Mouse (Mus musculus) T-helper 1 cell (primary cell): ENCODE measurements around the gene Gstp2.

Experiments used
- in situ Hi-C: fragments of 300-600 bp; cut with MboI, MseI; formaldehyde crosslinking; loops from one replicate; pipeline ENCODE4 v1.15.1; 2025; ENCODE audit warnings: high pct_unique_total_duplicates

Gstp2 gene

GRCm38 (mm10) chr19:4045966-4046865 lies at the start of gene Gstp2:
TSS of gene Gstp2 (minus strand) at chr19:4046023.
- in situ Hi-C loops = no loop called here

DNA sequence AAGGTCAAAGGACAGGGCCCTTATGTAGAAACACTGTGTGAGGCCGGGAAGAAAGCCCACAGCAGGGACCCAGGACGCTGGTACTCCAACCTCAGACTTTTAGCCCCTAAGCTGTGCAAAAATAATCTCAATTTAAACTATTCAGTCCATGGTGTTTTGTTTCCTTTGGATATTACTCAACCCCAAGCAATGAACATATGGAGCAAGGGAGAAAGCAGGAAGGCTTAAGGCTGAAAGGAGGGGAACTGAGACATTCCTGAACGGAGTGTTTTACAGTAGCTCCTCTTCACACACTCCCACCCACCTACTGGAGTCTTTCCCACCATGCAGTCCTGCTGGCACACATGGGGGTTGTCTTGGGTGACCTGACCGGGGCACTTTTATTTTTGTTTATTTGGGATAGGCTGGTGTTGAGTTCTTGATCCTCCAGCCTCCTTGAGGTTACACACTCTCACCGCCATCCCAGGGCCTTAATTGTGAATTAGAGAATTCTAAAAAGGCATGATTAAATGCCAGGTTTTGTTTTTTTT lies 49.0 kb upstream of the Gstp2 start:
- in situ Hi-C loops = no loop called here

DNA sequence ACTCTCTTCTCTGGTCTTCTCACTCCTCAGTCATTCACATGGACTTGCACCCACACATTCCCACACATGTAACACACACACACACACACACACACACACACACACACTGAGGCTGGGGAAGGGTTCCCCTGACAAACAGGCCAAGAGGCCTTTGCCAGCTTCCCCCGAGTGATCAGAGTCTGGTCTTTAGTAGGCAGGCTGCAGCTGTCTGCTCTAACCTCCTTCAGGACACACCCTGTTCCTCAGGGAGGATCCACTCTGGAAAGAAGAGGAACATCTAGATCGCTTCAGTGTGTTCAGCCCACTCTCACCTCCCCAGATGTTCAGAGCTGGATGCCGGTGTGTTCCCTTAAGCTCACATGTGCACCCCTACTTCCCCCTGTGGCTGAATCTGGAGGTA lies 48.5 kb upstream of the Gstp2 start:
- in situ Hi-C loops = no loop called here

DNA sequence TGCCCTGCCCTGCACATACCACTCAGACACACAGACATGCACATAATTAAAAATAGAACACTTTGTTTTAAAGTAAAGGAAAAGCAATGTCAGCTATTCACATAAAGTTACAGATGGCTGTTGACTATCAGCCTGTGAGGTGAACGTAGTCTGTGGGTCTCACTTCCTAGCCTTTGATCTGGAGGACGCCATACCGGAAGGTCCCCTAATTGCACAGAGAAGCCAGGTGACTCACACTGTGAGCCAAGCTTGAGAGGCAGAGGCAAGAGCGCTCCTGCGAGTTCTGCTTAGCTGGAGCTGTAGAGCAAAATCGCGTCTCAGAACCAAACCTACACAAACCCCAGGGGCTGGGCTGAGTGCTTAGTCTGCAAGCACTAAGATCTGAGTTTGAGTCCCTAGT lies 47.9 kb upstream of the Gstp2 start:
- in situ Hi-C loops = no loop called here

DNA sequence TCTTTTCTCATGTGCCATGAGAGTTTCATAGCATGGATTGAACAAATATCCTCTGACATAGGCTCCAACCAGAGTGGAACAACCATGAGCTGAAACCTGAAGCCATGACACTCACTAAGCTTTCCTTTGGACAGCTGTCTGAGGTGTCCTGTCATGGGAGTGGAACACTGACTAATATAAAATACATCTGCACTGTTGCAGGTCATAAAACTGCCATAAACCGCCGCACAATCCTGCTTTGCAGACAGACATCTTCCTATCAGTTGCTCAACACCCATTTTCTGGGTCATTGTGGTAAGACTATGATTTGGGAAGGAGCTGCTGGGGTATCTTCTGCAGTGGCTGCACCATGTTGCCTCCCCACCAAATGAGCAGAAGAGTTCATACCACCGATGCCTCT lies 46.9 kb upstream of the Gstp2 start:
- in situ Hi-C loops = no loop called here

DNA sequence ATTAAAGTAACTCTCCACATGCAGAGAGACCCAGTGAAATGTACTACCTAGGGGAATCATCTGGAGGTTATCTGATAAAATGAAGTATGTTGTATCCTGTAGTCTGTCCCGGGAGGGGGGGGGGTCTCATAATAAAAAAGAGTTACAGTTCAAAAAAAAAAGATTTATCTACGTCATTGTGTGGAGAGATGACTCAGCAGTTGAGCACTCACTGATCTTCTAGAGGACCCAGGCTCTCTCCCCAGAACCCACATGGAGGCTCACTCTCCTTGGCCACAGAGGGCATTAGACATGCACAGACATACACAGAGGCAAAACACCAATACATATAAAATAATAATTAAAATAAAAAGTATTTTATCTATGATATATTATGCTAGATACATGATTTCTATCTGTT lies 45.6 kb upstream of the Gstp2 start:
- in situ Hi-C loops = no loop called here

- in situ Hi-C loops = no loop called here
Measured at GRCm38 (mm10) chr19:4090446-4090845, 44.6 kb upstream of the Gstp2 start.

DNA sequence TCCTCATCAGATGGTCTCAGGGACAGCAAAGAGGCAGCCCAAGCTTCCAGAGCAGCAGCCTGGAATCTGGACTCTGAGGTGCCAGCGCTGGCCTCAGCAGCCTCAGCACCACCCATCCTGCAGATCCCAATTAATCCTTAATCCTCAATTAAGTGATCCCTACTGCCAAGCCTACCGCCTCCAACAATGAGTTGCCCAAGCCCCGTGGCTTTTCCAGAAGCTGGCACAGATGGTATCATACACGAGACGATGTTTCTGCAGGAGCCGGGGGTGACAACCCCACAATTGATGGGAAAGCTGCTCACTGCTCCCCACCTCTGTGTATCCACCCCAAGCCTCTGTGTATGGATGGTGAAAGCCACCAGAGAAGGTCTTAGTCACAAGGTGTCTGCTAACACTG lies 43.3 kb upstream of the Gstp2 start:
- in situ Hi-C loops = loop anchor here (5.0 kb wide), 1 partner anchor 72 kb away; no protein-coding TSS in a partner anchor

DNA sequence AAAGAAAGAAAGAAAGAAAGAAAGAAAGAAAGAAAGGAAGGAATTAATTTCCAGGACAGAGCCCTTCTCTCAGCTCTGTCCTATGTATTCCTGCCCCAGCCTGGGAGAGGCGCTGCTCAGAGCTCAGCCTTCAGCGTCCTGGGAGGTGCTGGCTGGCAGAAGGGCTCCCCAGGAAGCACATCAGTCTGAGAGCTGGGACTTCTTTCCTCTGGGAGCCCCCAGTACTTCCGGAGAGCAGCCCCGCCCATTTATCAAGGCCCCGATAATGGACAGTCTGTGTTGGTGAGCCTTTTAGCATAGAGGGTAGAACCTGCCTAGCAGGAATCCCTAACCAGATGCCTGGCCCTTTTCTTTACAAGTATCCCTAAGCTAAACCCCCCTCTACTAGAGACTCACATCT lies 42.3 kb upstream of the Gstp2 start:
- in situ Hi-C loops = loop anchor here (5.0 kb wide), 1 partner anchor 71 kb away; no protein-coding TSS in a partner anchor

GRCm38 (mm10) chr19:4087090-4087489 lies 41.3 kb upstream of the Gstp2 start:
- in situ Hi-C loops = loop anchor here (5.0 kb wide), 1 partner anchor 70 kb away; no protein-coding TSS in a partner anchor

DNA sequence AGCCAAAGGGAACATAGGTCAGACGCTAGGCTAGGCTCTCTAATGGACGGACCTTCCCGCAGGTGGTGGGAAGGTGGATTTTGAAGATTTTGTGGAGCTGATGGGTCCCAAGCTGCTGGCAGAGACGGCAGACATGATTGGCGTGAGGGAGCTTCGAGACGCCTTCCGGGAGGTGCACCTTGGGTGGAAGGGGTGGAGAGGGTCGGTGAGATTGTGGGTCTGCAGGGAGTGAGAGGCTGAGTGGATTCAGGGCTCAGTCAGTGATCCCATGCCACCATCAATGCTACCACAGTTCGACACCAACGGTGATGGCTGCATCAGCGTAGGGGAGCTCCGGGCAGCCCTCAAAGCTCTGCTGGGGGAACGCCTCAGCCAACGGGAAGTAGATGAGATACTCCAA lies 40.3 kb upstream of the Gstp2 start:
- in situ Hi-C loops = loop anchor here (5.0 kb wide), 1 partner anchor 69 kb away; no protein-coding TSS in a partner anchor

DNA sequence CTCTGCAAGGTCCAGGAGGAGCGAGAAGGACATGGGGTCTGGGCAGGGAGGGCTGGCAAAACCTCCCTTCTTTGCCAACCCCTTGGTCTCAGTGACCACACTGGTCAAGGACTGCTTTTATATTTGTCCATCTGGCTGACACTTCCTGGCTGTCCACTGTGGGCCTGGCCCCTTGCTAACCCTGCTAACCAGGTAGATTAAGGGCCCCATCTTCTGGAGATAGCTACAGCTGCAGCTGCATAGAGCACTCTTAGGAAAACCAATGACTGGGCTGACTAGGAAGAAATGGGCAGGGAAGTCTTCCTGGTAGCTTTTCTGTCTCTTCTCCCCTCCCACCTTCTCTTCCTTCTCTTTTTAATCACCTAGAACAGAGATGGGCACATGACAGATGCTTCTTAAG lies 39.2 kb upstream of the Gstp2 start:
- in situ Hi-C loops = loop anchor here (5.0 kb wide), 1 partner anchor 68 kb away; no protein-coding TSS in a partner anchor

- in situ Hi-C loops = no loop called here
Measured at GRCm38 (mm10) chr19:4083826-4084225, 38.0 kb upstream of the Gstp2 start.

DNA sequence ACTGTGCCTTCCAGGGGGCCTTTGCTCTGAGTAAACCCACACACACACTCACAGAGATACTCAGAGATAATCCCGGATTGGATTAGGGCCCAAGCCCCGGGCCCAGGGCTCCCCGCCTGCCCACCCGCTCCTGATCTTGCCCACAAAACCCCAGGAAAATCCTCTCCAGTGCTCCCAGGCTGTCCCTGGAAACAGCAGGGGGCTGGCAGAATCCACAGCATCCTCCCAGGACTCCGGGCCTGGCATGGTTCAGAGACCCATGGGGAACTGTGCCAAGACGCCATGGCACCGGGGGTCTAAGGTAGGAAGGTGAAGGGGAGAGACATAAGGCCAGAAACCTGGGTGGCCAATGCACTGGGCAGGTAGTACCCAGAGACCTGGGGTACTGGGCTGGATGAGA lies 37.5 kb upstream of the Gstp2 start:
- in situ Hi-C loops = no loop called here

DNA sequence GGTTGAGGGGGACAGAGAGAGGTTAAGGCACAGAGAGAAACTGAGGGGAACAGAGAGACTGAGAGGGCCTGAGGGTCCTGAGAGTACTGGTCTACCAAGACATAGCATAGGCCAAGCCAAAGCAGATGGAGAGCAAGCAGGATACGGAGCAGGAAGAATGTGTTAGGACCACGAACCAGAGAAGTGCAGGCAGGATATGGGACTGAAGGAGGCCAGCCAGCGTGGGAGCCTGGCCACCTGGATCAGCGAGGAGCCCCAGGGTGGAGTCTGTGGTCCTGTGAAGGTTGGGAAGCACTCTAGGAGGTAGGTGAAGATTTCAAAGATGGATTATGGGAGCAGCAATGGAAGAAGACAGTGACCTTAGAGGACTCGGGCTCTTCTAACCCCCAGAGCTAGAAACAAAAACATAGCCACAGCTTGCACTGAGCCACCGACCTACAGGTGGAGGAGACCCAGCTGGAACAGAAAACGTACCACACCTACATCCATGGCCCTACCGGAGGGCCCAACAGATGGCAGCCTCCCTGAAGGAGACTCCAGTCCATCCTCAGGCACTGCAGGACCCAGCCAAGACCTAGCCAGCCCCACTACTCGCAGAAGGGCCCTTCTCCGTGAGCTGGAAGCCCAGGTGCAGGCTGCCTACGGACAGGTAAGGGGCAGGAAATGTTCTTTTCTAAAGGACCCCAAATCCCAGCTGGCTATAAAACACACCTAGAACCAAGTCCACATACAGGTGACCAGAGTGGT lies 36.6 kb upstream of the Gstp2 start:
- in situ Hi-C loops = no loop called here

GRCm38 (mm10) chr19:4081394-4081793 lies 35.6 kb upstream of the Gstp2 start, which contains the start of gene Cabp2:
TSS of gene Cabp2 (plus strand) at chr19:4081578.
- in situ Hi-C loops = no loop called here

- in situ Hi-C loops = no loop called here
Measured at GRCm38 (mm10) chr19:4080511-4081009, 34.7 kb upstream of the Gstp2 start.

DNA sequence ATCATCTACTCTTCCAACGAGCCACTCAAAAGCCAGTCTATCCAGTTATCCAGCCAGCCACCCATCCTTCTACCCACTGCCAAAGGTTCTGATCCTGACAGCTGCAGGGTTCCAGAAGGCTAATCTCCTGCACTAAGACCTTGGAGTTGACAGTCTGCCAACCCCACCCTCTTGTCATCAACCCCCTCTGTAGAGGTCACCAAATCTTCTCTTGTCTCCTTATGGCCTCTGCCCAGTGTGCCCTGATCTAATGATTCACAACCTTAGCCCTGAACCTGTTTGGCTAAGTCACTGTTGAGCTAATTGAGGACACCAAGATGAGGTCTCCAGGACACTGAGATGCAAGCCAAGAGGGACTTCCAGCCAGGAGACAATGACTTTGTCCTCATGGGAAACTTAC lies 33.8 kb upstream of the Gstp2 start:
- in situ Hi-C loops = no loop called here

- in situ Hi-C loops = no loop called here
Measured at GRCm38 (mm10) chr19:4075531-4075930, 29.7 kb upstream of the Gstp2 start.

DNA sequence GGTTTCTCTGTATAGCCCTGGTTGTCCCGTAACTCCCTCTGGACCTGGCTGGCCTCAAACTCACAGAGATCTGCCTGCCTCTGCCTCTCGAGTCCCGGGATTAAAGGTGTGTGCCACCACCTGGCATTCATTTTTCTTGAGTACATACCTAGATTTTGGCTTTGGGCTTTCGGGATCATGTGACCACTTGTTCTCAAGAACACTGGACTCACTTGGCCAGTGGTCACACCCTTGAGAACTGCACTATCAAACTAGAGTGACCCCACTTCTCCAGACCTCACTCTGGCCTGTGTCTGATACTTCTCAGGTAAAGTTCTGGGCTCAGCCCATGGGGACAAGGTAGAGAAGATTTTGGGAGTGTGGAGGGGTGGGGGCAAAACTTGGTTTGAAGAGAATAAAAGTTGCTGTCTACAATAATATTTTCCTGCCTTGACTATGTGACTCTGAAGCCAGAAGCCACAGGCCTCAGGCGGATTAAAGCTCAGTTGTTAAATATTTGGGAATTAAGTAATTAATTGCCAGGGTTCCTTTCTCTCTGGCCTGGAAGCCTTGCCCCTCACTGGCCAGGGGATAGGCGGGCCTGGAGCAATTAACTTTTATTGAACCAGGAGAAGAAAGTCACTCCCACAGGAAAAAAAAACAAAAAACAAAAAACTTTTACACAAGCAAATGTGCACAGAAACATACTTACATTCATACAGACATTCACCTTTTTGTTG lies 27.0 kb upstream of the Gstp2 start:
- in situ Hi-C loops = no loop called here

DNA sequence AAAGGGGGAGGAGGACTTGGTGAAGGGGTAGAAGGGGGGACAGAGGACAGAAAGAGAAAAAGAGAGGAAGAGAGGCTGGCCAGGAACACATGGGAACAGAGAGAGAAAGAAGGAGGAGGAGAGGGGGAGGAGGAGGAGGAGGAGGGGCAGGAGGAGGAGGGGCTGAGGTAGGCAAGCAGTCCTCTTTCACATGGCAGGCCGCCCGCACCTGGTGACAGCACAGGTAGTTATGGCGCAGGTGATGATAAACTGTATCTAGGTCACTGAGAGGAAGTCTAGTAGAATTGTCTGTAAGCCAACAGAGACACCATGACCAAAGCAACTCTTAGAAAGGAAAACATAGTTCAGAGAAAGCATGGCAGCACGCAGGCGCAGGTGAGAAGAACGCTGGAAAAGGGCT lies 25.6 kb upstream of the Gstp2 start:
- in situ Hi-C loops = no loop called here
